Mouse (Mus musculus) kidney, postnatal 0 days (tissue): ENCODE data around the gene Mad2l2. TPM values are rescaled to one million over a fixed set of nuclear protein-coding genes. Genes with fewer than 3 reads are reported as not detected.

Experiments
- ATAC-seq: fragments of 200-750 bp; cut with Nextera tagmentation; replicated peaks from 2 replicates; pipeline ENCODE4 v1.8.0; 2017; ENCODE audit warnings: low read depth, moderate number of reproducible peaks, moderate TSS enrichment, moderate library complexity; ENCODE audit not compliant: low FRiP score
- DNase-seq: peaks from one replicate; pipeline ENCODE4 v3.0.0-alpha.2; 2016; ENCODE audit warnings: low spot score
- H3K27ac ChIP-seq: fragments of 300-500 bp; sonication (generic); 2 replicates; pipeline ENCODE4 v1.5.1; 2014; ENCODE audit warnings: mild to moderate bottlenecking
- H3K27me3 ChIP-seq: fragments of 300-500 bp; sonication (generic); 2 replicates; pipeline ENCODE4 v1.6.1; 2014; ENCODE audit warnings: low read length, mixed read lengths; ENCODE audit not compliant: insufficient read depth
- H3K36me3 ChIP-seq: fragments of 300-500 bp; sonication (generic); 2 replicates; pipeline ENCODE4 v1.6.1; 2014; ENCODE audit warnings: low read length, mixed read lengths; ENCODE audit not compliant: insufficient read depth
- H3K4me1 ChIP-seq: fragments of 300-500 bp; sonication (generic); replicated peaks from 2 replicates; pipeline ENCODE4 v1.6.1; 2014; ENCODE audit warnings: antibody characterized with exemption, low read length, mixed read lengths; ENCODE audit not compliant: insufficient read depth
- H3K4me2 ChIP-seq: fragments of 300-500 bp; sonication (generic); 2 replicates; pipeline ENCODE4 v1.6.1; 2014; ENCODE audit warnings: mild to moderate bottlenecking, low read length, moderate library complexity, mixed read lengths
- H3K4me3 ChIP-seq: fragments of 300-500 bp; sonication (generic); replicated peaks from 2 replicates; pipeline ENCODE4 v1.5.1; 2014; ENCODE audit warnings: low read depth, low read length
- H3K9ac ChIP-seq: fragments of 300-500 bp; sonication (generic); 2 replicates; pipeline ENCODE4 v1.6.1; 2014; ENCODE audit warnings: low read depth, low read length
- H3K9me3 ChIP-seq: fragments of 300-500 bp; sonication (generic); replicated peaks from 2 replicates; pipeline ENCODE4 v1.6.1; 2016; ENCODE audit warnings: low read length, inconsistent platforms, mixed read lengths
- CTCF ChIP-seq: IDR thresholded peaks from 2 replicates; pipeline ENCODE4 v1.5.1; 2016; ENCODE audit warnings: antibody characterized with exemption, low read depth, mild to moderate bottlenecking, moderate library complexity
- WGBS: fragments of 180-500 bp; shearing (Covaris S2); extraction: QIAGEN DNeasy Blood & Tissue Kit; methylation state at CpG from one replicate; pipeline ENCODE4 v1.1.7; 2014; 5-methylcytosine and 5-hydroxymethylcytosine counted together
- polyA plus RNA-seq: library from polyadenylated mRNA; unstranded; fragments of >200 nt; fragmentation: Nextera tagmentation; extraction: Ambion mirVana; gene quantifications from 2 replicates; pipeline ENCODE4 v1.2.1, GENCODE M21; 2015

Mad2l2 gene
- 73.1 and 77.2 TPM in 2 replicates for polyA plus RNA-seq

DNA sequence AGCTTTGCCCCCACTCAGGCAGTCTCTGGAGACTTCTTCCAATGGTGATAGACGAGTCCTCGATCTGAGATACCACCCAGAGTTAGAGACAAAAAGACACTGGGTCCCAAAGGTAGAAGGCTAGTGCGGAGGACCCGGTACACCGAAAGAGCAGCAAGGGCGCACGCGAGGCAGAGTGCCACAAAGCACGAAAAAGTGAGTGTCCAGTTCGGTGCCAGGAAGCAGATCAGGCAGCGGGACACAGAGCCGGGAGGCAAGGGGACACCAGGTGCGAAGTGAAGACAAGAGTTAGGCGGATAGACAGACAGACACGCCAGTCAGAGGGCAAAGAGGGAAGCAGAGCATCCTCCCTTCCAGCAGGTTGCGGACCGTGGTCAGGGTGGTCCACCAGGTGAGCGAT, at the start of gene Mad2l2:
Mad2l2 (plus strand) TSS at position 252 of the 400 bp plus-strand sequence.
- 0 out of 2 replicates have a peak, but pooled peaks cover 9% of the 10 kb centered on the region for H3K4me1 ChIP-seq
- H3K27me3 ChIP-seq = peaks cover 20% of the 10 kb centered on the region
- DNase-seq = no peak
- peak within 1 kb of the TSS; percentile 60 for H3K4me3 ChIP-seq
- H3K36me3 ChIP-seq = no peaks in the 10 kb centered on the region
- no peaks in the 10 kb centered on the region for H3K9me3 ChIP-seq
- no peak for TF ChIP-seq CTCF
- H3K9ac ChIP-seq = peak within 1 kb of the TSS; percentile 69
- peak within 1 kb of the TSS; percentile 99 for H3K4me2 ChIP-seq
- H3K27ac ChIP-seq = 0 out of 2 replicates have a peak within 1 kb of the TSS, but pooled peaks have one; percentile 19
- 1% methylated on average over 17 of the region's 18 CpGs for WGBS
- no peak; the same call in 1 of the 2 replicates for ATAC-seq

- no peak overlapping the region for H3K4me2 ChIP-seq
- TF ChIP-seq CTCF = no peak
- H3K9me3 ChIP-seq = no peaks in the 10 kb centered on the region
- no peak overlapping the region for H3K4me3 ChIP-seq
- no peaks in the 10 kb centered on the region for H3K27me3 ChIP-seq
- H3K9ac ChIP-seq = no peak overlapping the region
- ATAC-seq (no peak), DNase-seq (no peak)
- WGBS = 88% methylated on average over 1 of the region's 1 CpGs
- H3K4me1 ChIP-seq = peaks cover 17% of the 10 kb centered on the region
- H3K36me3 ChIP-seq = peaks cover 17% of the 10 kb centered on the region
- no peak overlapping the region for H3K27ac ChIP-seq
These were observed 49.6 kb upstream of the Mad2l2 start for GRCm38 (mm10) chr4:148080597-148080973.

- WGBS = 96% methylated on average over 10 of the region's 10 CpGs
These were observed 49.0 kb upstream of the Mad2l2 start for GRCm38 (mm10) chr4:148081201-148081600.

DNA sequence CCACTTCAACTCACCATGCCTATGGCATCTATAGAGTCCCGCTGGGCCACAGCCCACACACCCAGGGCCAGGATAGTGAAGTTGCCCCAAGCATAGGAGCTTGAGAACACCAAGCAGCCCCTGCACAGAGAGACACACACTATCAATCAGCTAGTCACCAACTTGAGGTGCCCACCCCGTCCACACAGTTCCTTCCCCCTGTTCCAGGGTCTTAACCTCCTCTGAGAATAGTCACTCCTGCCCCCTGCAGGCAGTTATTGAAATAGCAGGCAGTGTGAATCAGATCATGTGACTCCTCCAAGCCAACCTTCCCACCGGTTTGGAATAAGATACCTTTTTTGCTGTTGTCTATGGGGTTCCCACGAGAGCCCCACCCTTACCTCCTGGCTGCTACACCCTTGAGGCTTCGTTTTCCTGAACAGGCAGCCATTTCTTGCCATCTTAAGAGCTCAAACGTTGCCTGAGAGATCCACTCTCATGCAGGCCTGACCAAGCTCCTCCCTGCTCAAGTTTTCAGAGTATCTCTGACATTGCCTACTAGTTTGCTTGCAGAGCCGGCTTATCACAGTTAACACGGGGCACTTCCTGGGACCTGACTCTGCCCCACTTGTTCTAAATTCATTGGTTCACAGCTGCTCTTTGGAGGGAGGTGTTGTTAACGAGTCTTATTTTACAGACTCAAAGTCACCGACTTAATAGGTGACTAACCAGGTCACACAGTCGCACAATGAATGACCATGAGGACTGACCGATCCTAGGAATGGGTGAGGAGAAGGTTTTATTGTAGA, 47.7 kb upstream of the Mad2l2 start:
- H3K27me3 ChIP-seq = no peaks in the 10 kb centered on the region
- peaks cover 17% of the 10 kb centered on the region for H3K36me3 ChIP-seq
- ATAC-seq = peak; percentile 14; the same call in 1 of the 2 replicates
- H3K9me3 ChIP-seq = no peaks in the 10 kb centered on the region
- no peak overlapping the region for H3K9ac ChIP-seq
- peak overlapping the region; percentile 61; the same call in 1 of the 2 replicates for H3K27ac ChIP-seq
- H3K4me1 ChIP-seq = peaks cover 25% of the 10 kb centered on the region
- H3K4me2 ChIP-seq = no peak overlapping the region
- peak; percentile 75 for TF ChIP-seq CTCF
- peak; percentile 75 for DNase-seq
- H3K4me3 ChIP-seq = no peak overlapping the region
- WGBS = 42% methylated on average over 12 of the region's 12 CpGs

More at GRCm38 (mm10) chr4:148081201-148081600, 49.0 kb upstream of the Mad2l2 start:
- H3K27ac ChIP-seq = no peak overlapping the region
- peaks cover 17% of the 10 kb centered on the region for H3K4me1 ChIP-seq
- no peaks in the 10 kb centered on the region for H3K27me3 ChIP-seq
- H3K9ac ChIP-seq = no peak overlapping the region
- H3K36me3 ChIP-seq = peaks cover 17% of the 10 kb centered on the region
- DNase-seq (no peak), ATAC-seq (no peak)
- no peak overlapping the region for H3K4me3 ChIP-seq
- H3K4me2 ChIP-seq = no peak overlapping the region
- no peaks in the 10 kb centered on the region for H3K9me3 ChIP-seq
- no peak for TF ChIP-seq CTCF

DNA sequence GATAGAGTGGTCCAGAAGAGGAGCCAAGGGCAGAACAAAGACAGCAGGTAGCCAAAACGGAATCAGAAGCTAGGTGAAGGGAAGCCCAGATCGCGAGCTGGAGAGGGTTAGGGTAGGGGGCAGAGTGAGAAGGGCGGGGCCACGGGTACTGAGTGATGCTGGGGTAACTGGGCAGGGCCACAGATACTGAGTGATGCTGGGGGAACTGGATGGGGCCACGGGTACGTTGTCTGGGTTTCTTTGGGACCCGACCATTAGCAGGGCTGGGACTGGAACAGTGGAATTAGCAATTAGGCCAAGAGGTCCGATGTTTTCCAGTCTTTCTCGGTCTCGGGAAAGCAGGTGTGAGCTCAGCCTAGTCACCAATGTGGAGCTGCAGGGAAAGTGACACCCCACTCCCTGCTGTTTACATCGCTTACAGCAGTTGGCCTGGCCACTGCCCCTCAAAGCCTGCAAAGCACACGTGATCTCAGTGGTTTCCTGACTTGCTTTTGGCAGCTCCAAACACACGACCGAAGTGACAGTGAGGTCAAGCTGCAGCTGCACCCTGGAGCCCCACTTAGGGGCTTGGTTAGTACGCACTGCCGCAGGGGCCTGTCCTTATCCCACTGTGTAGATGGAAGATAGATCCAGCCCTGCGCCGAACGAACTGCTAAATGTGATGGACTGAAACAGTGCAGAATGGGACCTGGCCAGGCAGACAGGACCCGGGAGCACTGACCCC, 46.8 kb upstream of the Mad2l2 start:
- no peaks in the 10 kb centered on the region for H3K27me3 ChIP-seq
- H3K4me3 ChIP-seq = no peak overlapping the region
- H3K9ac ChIP-seq = no peak overlapping the region
- H3K36me3 ChIP-seq = peaks cover 17% of the 10 kb centered on the region
- H3K27ac ChIP-seq = peak overlapping the region; percentile 61
- DNase-seq (peak; percentile 49), ATAC-seq (no peak)
- no peak overlapping the region for H3K4me2 ChIP-seq
- WGBS = 48% methylated on average over 21 of the region's 21 CpGs
- no peaks in the 10 kb centered on the region for H3K9me3 ChIP-seq
- H3K4me1 ChIP-seq = peaks cover 25% of the 10 kb centered on the region
- no peak for TF ChIP-seq CTCF

DNA sequence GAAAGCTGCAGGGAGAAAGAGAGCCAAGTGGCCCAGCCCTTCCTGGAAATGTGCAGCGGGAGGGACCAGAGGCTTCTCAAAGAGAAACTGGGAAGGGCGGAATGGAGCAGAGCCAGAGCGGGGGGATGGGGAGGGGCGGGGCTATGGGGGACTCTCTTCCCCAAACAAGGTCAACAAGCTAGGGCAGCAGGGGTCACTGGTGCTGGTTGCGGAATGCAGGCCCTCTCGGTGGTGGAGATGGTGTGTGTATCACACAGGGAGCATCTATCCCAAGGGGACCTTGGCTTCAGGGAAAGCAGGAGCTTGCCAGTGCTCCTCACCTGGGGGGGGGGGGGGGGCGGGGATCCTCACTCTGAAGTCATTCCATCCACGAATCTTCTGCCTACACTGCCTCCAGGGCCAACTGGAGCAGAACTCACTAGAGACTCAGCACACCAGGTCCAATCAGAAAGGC, 45.9 kb upstream of the Mad2l2 start:
- ATAC-seq (no peak), DNase-seq (peak; percentile 68)
- 14% methylated on average over 8 of the region's 8 CpGs for WGBS

More for the DNA sequence above, 45.9 kb upstream of the Mad2l2 start:
- H3K27ac ChIP-seq = no peak overlapping the region; the same call in 1 of the 2 replicates
- no peak overlapping the region for H3K4me2 ChIP-seq
- H3K9ac ChIP-seq = no peak overlapping the region
- TF ChIP-seq CTCF = no peak
- no peaks in the 10 kb centered on the region for H3K27me3 ChIP-seq
- no peaks in the 10 kb centered on the region for H3K9me3 ChIP-seq
- peaks cover 17% of the 10 kb centered on the region for H3K36me3 ChIP-seq
- peaks cover 25% of the 10 kb centered on the region for H3K4me1 ChIP-seq
- H3K4me3 ChIP-seq = no peak overlapping the region
